Mouse (Mus musculus): Measurements from ENCODE around the gene Srsf9. TPM values are rescaled to one million over a fixed set of nuclear protein-coding genes. Genes with fewer than 3 reads are reported as not detected.

The Srsf9 gene
- polyA plus RNA-seq (2012; rRNA removed): 67.6 and 92.9 TPM in 2 replicates

GRCm38 (mm10) chr5:115326875-115327609, at the start of gene Srsf9:
Gene Srsf9, plus strand, starts transcription at chr5:115327177.
- peak; percentile 95 for DNase-seq
- H3K4me3 ChIP-seq (ENCODE audit: control insufficient read depth, insufficient read depth, low read length): peak within 1 kb of the TSS; percentile 76
- peaks cover 15% of the 10 kb centered on the region for H3K36me3 ChIP-seq (ENCODE audit: control insufficient read depth, insufficient read depth, low read length)
- H3K27me3 ChIP-seq (ENCODE audit: control insufficient read depth, insufficient read depth, low read length): no peaks in the 10 kb centered on the region
- peak within 1 kb of the TSS; percentile 2; the same call in 1 of the 2 replicates for H3K27ac ChIP-seq (ENCODE audit: control insufficient read depth, insufficient read depth, low read length)
- peaks cover 10% of the 10 kb centered on the region for H3K4me1 ChIP-seq (replicated peaks; ENCODE audit: control insufficient read depth, insufficient read depth, low read length)
- WGBS: under 1% methylated on average over 91 of the region's 97 CpGs
- TF ChIP-seq POLR2A (IDR thresholded peaks at IDR 0.05; ENCODE audit: control insufficient read depth, extremely low read depth, insufficient read depth, low read length, poor library complexity) (peak; percentile 82), CTCF (IDR thresholded peaks at IDR 0.05; ENCODE audit: borderline replicate concordance, control insufficient read depth, extremely low read depth, insufficient read depth, low read length, poor library complexity) (no peak; the same call in 1 of the 2 replicates)

GRCm38 (mm10) chr5:115278053-115278452, 48.9 kb upstream of the Srsf9 start:
- no peak for DNase-seq
- H3K27ac ChIP-seq (ENCODE audit: control insufficient read depth, insufficient read depth, low read length): no peak overlapping the region
- no peak overlapping the region for H3K4me3 ChIP-seq (ENCODE audit: control insufficient read depth, insufficient read depth, low read length)
- 92% methylated on average over 1 of the region's 1 CpGs for WGBS
- no peaks in the 10 kb centered on the region for H3K36me3 ChIP-seq (ENCODE audit: control insufficient read depth, insufficient read depth, low read length)
- TF ChIP-seq POLR2A (IDR thresholded peaks at IDR 0.05; ENCODE audit: control insufficient read depth, extremely low read depth, insufficient read depth, low read length, poor library complexity) (no peak), CTCF (IDR thresholded peaks at IDR 0.05; ENCODE audit: borderline replicate concordance, control insufficient read depth, extremely low read depth, insufficient read depth, low read length, poor library complexity) (no peak)
- H3K4me1 ChIP-seq (replicated peaks; ENCODE audit: control insufficient read depth, insufficient read depth, low read length): peaks cover 7% of the 10 kb centered on the region
- no peaks in the 10 kb centered on the region for H3K27me3 ChIP-seq (ENCODE audit: control insufficient read depth, insufficient read depth, low read length)

GRCm38 (mm10) chr5:115278785-115279184, 48.2 kb upstream of the Srsf9 start:
- WGBS: 75% methylated on average over 2 of the region's 2 CpGs
- H3K4me3 ChIP-seq (ENCODE audit: control insufficient read depth, insufficient read depth, low read length): no peak overlapping the region
- no peak overlapping the region for H3K27ac ChIP-seq (ENCODE audit: control insufficient read depth, insufficient read depth, low read length)
- no peak for DNase-seq
- H3K4me1 ChIP-seq (replicated peaks; ENCODE audit: control insufficient read depth, insufficient read depth, low read length): peaks cover 5% of the 10 kb centered on the region; the same call in 1 of the 2 replicates
- TF ChIP-seq CTCF (IDR thresholded peaks at IDR 0.05; ENCODE audit: borderline replicate concordance, control insufficient read depth, extremely low read depth, insufficient read depth, low read length, poor library complexity): no peak
- no peak for TF ChIP-seq POLR2A (IDR thresholded peaks at IDR 0.05; ENCODE audit: control insufficient read depth, extremely low read depth, insufficient read depth, low read length, poor library complexity)
- H3K27me3 ChIP-seq (ENCODE audit: control insufficient read depth, insufficient read depth, low read length): no peaks in the 10 kb centered on the region
- no peaks in the 10 kb centered on the region for H3K36me3 ChIP-seq (ENCODE audit: control insufficient read depth, insufficient read depth, low read length)

GRCm38 (mm10) chr5:115279226-115280049, 47.5 kb upstream of the Srsf9 start, which contains the start of gene Coq5:
Gene Coq5, plus strand, starts transcription at chr5:115279666.
- H3K4me1 ChIP-seq (replicated peaks; ENCODE audit: control insufficient read depth, insufficient read depth, low read length): peaks cover 5% of the 10 kb centered on the region; the same call in 1 of the 2 replicates
- 3% methylated on average over 45 of the region's 45 CpGs for WGBS
- peaks cover 6% of the 10 kb centered on the region for H3K36me3 ChIP-seq (ENCODE audit: control insufficient read depth, insufficient read depth, low read length)
- H3K4me3 ChIP-seq (ENCODE audit: control insufficient read depth, insufficient read depth, low read length): peak within 1 kb of the TSS; percentile 87
- H3K27me3 ChIP-seq (ENCODE audit: control insufficient read depth, insufficient read depth, low read length): no peaks in the 10 kb centered on the region
- peak; percentile 89 for DNase-seq
- peak; percentile 41; the same call in 1 of the 2 replicates for TF ChIP-seq POLR2A (IDR thresholded peaks at IDR 0.05; ENCODE audit: control insufficient read depth, extremely low read depth, insufficient read depth, low read length, poor library complexity)
- TF ChIP-seq CTCF (IDR thresholded peaks at IDR 0.05; ENCODE audit: borderline replicate concordance, control insufficient read depth, extremely low read depth, insufficient read depth, low read length, poor library complexity): no peak
- H3K27ac ChIP-seq (ENCODE audit: control insufficient read depth, insufficient read depth, low read length): no peak within 1 kb of the TSS

- DNase-seq: peak; percentile 45
- peaks cover 8% of the 10 kb centered on the region for H3K36me3 ChIP-seq (ENCODE audit: control insufficient read depth, insufficient read depth, low read length)
- 2% methylated on average over 17 of the region's 17 CpGs for WGBS
- TF ChIP-seq CTCF (IDR thresholded peaks at IDR 0.05; ENCODE audit: borderline replicate concordance, control insufficient read depth, extremely low read depth, insufficient read depth, low read length, poor library complexity) (no peak), POLR2A (IDR thresholded peaks at IDR 0.05; ENCODE audit: control insufficient read depth, extremely low read depth, insufficient read depth, low read length, poor library complexity) (no peak)
- H3K4me3 ChIP-seq (ENCODE audit: control insufficient read depth, insufficient read depth, low read length): peak overlapping the region; percentile 87
- H3K27me3 ChIP-seq (ENCODE audit: control insufficient read depth, insufficient read depth, low read length): no peaks in the 10 kb centered on the region
- peaks cover 5% of the 10 kb centered on the region; the same call in 1 of the 2 replicates for H3K4me1 ChIP-seq (replicated peaks; ENCODE audit: control insufficient read depth, insufficient read depth, low read length)
- H3K27ac ChIP-seq (ENCODE audit: control insufficient read depth, insufficient read depth, low read length): no peak overlapping the region
These were observed 46.8 kb upstream of the Srsf9 start for GRCm38 (mm10) chr5:115280050-115280687.

GRCm38 (mm10) chr5:115284735-115285134, 42.2 kb upstream of the Srsf9 start:
- TF ChIP-seq POLR2A (IDR thresholded peaks at IDR 0.05; ENCODE audit: control insufficient read depth, extremely low read depth, insufficient read depth, low read length, poor library complexity) (no peak), CTCF (IDR thresholded peaks at IDR 0.05; ENCODE audit: borderline replicate concordance, control insufficient read depth, extremely low read depth, insufficient read depth, low read length, poor library complexity) (no peak)
- 96% methylated on average over 3 of the region's 3 CpGs for WGBS
- no peak overlapping the region for H3K27ac ChIP-seq (ENCODE audit: control insufficient read depth, insufficient read depth, low read length)
- H3K4me3 ChIP-seq (ENCODE audit: control insufficient read depth, insufficient read depth, low read length): no peak overlapping the region
- peaks cover 5% of the 10 kb centered on the region; the same call in 1 of the 2 replicates for H3K4me1 ChIP-seq (replicated peaks; ENCODE audit: control insufficient read depth, insufficient read depth, low read length)
- no peaks in the 10 kb centered on the region for H3K27me3 ChIP-seq (ENCODE audit: control insufficient read depth, insufficient read depth, low read length)
- DNase-seq: peak; percentile 33
- peaks cover 12% of the 10 kb centered on the region for H3K36me3 ChIP-seq (ENCODE audit: control insufficient read depth, insufficient read depth, low read length)
